Mouse (Mus musculus) mammary gland, adult 2 months (tissue): ENCODE data around the gene Ofd1. TPM values are rescaled to one million over a fixed set of nuclear protein-coding genes. Genes with fewer than 3 reads are reported as not detected.

ENCODE experiments used
- polyA plus RNA-seq: library from polyadenylated mRNA; depleted of rRNA; stranded (reverse); fragments of >200 nt; gene quantifications from 2 replicates; pipeline ENCODE4 v1.2.3, GENCODE M21; 2012; ENCODE audit warnings: low replicate concordance; rRNA removed

Gene Ofd1
- polyA plus RNA-seq: 1.1 and 1.2 TPM in 2 replicates

DNA sequence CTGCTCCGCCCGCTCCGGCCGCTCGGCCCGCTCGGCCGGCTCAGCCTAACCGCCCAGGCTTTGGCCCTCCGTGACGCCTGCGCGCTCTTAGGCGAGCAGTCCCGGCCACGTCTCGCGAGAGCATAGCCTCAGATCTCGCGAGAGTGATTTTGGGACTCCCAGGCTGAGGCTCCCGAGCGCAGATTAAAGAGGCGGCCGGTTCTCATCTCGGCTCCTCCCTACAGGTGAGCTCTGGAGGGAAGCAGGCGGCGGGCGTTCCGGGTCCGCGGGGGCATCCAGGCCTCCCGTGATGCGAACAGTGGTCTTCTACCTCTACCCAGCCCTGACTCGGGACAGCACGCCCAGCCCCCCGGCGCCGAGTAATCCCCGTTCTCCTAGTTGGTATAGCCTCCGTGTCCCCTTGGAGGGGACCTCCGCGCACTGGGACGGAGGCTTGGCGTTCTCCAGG lies at the start of gene Ofd1:
Ofd1 (minus strand) TSS at position 89 of the 448 bp plus-strand sequence.

DNA sequence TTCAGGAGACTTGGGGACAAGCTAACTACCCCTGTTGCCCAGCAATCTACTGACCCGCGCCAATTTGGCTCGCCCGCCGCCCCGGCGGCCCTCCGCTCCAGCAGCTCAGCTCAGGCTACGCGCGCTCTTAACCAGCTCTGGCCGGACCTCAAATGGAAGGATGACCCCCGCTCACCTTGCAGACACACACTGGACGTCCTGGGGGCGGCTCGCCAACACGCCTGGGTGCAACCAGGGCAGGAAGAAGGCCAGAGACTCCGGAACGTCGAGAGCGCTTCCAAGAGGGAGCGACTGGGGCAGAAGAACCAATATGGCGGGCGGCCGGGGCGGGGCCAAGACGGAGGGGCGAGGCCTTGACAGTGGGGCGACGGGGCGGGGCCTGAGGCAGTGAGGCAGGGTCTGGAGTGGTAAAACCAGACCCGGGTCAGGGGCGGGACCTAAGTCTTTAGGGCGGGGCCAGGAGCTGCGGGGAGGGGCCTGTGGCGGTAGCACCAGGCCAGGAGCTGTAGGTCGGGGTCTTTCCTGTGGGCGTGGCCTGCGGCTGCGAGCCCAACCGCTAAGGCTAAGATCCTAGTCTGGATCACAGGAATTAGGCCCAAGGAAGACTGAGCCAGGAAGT lies 39.0 kb upstream of the Ofd1 start, which contains the start of gene Rab9:
Rab9 (minus strand) TSS at position 503 of the 619 bp plus-strand sequence.

DNA sequence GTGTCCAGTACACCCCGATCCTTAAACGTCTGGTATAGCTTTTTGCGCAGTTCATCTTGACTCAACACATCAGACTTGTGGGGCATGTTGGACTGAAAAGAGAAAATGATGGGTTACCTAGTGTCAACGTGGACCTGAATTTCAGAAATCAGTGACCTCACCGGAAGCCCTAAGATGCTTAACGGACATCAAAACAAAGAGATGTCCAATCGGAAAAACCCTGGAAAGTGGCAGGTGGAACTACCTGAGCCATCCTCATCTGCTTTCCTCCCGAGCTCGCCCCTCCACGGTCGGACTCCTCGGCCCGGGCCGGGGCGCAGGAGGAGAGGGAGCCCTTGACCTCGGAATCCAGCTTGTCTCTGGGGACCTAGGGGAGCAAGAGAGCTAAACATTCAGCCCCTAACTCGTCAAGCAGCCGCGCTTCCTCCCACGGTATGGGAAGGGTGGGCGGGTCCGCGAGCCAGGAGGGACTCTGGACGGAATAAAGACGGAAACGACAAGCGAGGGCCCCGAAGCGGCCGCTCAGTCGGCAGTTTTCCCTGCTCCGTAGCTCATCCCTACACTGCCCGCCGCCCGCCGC lies 378 bp downstream of the Ofd1 start, which contains the start of gene Trappc2:
Trappc2 (plus strand) TSS at position 539 of the 580 bp plus-strand sequence.

Other genes with a start within 250 kb of the Ofd1 start
- 8.9 and 13.0 TPM in 2 replicates for gene Gpm6b, start 201.8 kb downstream of the Ofd1 start, polyA plus RNA-seq
- 1.7 and 7.4 TPM in 2 replicates for gene Trappc2, start 130 bp downstream of the Ofd1 start, polyA plus RNA-seq
- 3.3 and 8.8 TPM in 2 replicates for gene Rab9, start 39.2 kb upstream of the Ofd1 start, polyA plus RNA-seq
- 1.2 and 1.9 TPM in 2 replicates for gene Tceanc, start 77.9 kb upstream of the Ofd1 start, polyA plus RNA-seq
- 0.29 and 0.62 TPM in 2 replicates for gene Egfl6, start 145.0 kb upstream of the Ofd1 start, polyA plus RNA-seq